Mouse (Mus musculus): ENCODE data around the gene Harbi1. TPM values are rescaled to one million over a fixed set of nuclear protein-coding genes. Genes with fewer than 3 reads are reported as not detected.
A peak's percentile ranks its signal among the peaks of the same experiment; 100 is the strongest.
"Not testable (repeated sequence)": the region's sequence is repeated elsewhere in the genome, so short reads cannot be mapped to it uniquely, and the experiment has no call there.

The Harbi1 gene
- polyA plus RNA-seq, 1 experiment from 2014 or later = 24.3 TPM

- Histone ChIP-seq H3K4me3 (no peak overlapping the region), H3K9me3 (no peaks in the 10 kb centered on the region), H3K27me3 (peaks cover 10% of the 10 kb centered on the region; the same call in 1 of the 2 replicates), H3K27ac (no peak overlapping the region), H3K4me2 (no peak overlapping the region), H3K9ac (no peak overlapping the region), H3K36me3 (peaks cover 22% of the 10 kb centered on the region), H3K4me1 (replicated peaks) (no peaks in the 10 kb centered on the region)
- ATAC-seq (ENCODE audit: low FRiP score) = no peak
These were observed 13.3 kb downstream of the Harbi1 start for GRCm38 (mm10) chr2:91723951-91724350.

GRCm38 (mm10) chr2:91724716-91725115 is 14.1 kb downstream of the Harbi1 start:
- ATAC-seq (ENCODE audit: low FRiP score) = no peak
- Histone ChIP-seq H3K4me1 (replicated peaks) (no peaks in the 10 kb centered on the region), H3K4me3 (no peak overlapping the region), H3K9me3 (no peaks in the 10 kb centered on the region), H3K27me3 (peaks cover 10% of the 10 kb centered on the region; the same call in 1 of the 2 replicates), H3K9ac (no peak overlapping the region), H3K27ac (no peak overlapping the region), H3K4me2 (no peak overlapping the region), H3K36me3 (peaks cover 17% of the 10 kb centered on the region)
- 76% methylated on average over 2 of the region's 2 CpGs for WGBS

DNA sequence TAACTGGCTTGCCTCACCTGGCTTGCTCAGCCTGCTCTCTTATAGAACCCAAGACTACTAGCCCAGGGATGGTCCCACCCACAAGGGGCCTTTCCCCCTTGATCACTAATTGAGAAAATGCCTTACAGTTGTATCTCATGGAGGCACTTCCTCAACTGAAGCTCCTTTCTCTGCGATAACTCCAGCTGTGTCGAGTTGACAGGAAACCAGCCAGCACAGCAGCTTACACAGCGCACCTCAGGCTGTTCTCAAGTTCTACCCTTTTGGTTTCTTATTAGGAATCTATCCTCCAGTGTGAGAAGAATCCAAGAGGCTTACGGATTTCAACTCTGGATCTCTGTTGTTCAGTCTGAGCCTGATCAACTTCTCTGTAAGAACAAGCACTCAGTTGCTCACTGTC is 14.8 kb downstream of the Harbi1 start:
- H3K4me1 ChIP-seq (replicated peaks); H3K4me3 ChIP-seq; H3K9ac ChIP-seq; H3K9me3 ChIP-seq; H3K4me2 ChIP-seq; ATAC-seq (ENCODE audit: low FRiP score); H3K27me3 ChIP-seq; H3K36me3 ChIP-seq; H3K27ac ChIP-seq: not testable (repeated sequence)
- WGBS = 53% methylated on average over 4 of the region's 4 CpGs

GRCm38 (mm10) chr2:91727011-91727410 is 16.4 kb downstream of the Harbi1 start:
- peaks cover 10% of the 10 kb centered on the region; the same call in 1 of the 2 replicates for H3K27me3 ChIP-seq
- no peak overlapping the region for H3K27ac ChIP-seq
- no peak overlapping the region for H3K4me3 ChIP-seq
- no peak overlapping the region for H3K9ac ChIP-seq
- no peak overlapping the region for H3K4me2 ChIP-seq
- H3K36me3 ChIP-seq = no peaks in the 10 kb centered on the region
- ATAC-seq (ENCODE audit: low FRiP score) = no peak
- WGBS = 87% methylated on average over 3 of the region's 3 CpGs
- H3K4me1 ChIP-seq (replicated peaks) = peaks cover 7% of the 10 kb centered on the region; the same call in 1 of the 2 replicates
- H3K9me3 ChIP-seq = no peaks in the 10 kb centered on the region

- 18% methylated on average over 4 of the region's 4 CpGs for WGBS
- peak overlapping the region; percentile 97; the same call in 1 of the 2 replicates for H3K9ac ChIP-seq
- peak overlapping the region; percentile 94; the same call in 1 of the 2 replicates for H3K27ac ChIP-seq
- H3K4me1 ChIP-seq (replicated peaks) = peaks cover 8% of the 10 kb centered on the region; the same call in 1 of the 2 replicates
- peak overlapping the region; percentile 100 for H3K4me3 ChIP-seq
- H3K4me2 ChIP-seq = peak overlapping the region; percentile 61
- no peaks in the 10 kb centered on the region; the same call in 1 of the 2 replicates for H3K36me3 ChIP-seq
- H3K27me3 ChIP-seq = peaks cover 10% of the 10 kb centered on the region; the same call in 1 of the 2 replicates
- no peaks in the 10 kb centered on the region for H3K9me3 ChIP-seq
- peak; percentile 26 for ATAC-seq (ENCODE audit: low FRiP score)
These were observed 18.9 kb downstream of the Harbi1 start for GRCm38 (mm10) chr2:91729571-91729970.

DNA sequence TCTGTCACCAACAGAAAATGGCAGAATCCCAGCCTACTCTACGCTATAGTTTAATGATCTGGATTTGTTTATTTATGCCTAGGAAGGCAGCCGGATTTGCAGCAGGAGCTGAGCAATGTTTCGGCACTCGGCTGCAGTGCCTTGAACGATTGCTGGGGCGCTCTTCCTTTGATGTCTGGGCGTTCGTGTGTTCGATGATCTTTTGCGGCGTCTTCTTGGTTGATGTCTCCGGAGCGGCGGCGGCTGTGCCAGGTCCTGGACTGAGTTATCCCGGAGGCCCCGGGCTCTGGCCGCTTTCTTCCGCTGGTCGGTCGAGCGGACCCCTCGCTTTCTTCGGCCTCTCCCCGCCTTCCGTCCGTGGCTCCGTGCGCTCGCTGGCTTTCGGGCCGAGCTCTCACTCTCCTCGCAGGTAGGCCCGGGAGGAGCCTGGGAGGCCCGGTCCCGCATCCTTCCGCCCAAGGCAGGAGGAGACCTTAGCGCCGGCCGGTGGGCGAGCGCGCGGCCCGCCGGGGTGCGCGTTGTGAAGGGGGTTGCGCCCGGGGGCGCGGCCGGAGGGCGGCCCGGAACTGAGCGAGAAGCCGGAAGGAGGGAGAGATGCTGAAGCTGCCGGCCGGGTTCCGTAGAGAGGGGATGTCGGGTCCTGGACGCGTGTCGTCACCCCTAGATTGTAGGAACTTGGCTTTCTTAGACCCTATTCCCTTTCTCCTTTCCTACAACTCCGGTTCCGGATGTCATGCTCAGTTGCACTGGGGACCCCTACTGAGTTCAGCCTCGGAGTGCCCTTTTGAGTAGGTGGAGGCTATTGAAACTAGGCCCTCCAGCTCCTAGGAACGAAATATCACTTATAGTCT is 19.5 kb downstream of the Harbi1 start, which contains the start of gene Ambra1:
TSS of gene Ambra1 (plus strand) at position 164 of the 851 bp plus-strand sequence.
- Histone ChIP-seq H3K4me1 (replicated peaks) (peaks cover 8% of the 10 kb centered on the region; the same call in 1 of the 2 replicates), H3K4me3 (peak within 1 kb of the TSS; percentile 100), H3K27ac (peak within 1 kb of the TSS; percentile 94), H3K36me3 (no peaks in the 10 kb centered on the region; the same call in 1 of the 2 replicates), H3K27me3 (peaks cover 10% of the 10 kb centered on the region; the same call in 1 of the 2 replicates), H3K9ac (peak within 1 kb of the TSS; percentile 97), H3K4me2 (peak within 1 kb of the TSS; percentile 61), H3K9me3 (no peaks in the 10 kb centered on the region)
- peak; percentile 91 for ATAC-seq (ENCODE audit: low FRiP score)
- WGBS = under 1% methylated on average over 68 of the region's 68 CpGs

DNA sequence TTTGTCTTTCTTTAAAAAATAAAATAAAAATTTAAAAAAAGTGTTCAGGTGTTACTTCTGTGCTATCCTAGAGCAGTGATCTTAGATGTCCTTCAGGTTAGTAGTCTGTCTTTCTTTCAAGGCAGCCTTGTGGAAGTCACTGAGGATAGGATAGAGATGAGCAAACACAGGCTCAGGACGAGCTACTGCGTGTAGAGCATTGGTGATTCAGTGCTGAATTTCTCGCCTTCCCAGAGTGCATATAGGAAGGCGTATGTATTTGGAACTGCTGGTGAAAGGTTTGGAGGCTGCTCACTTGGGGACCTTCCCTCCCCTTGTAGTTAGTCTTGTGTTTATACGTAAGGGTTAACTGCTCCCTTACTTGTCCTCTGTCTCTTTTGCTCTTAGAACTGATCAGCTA is 24.6 kb downstream of the Harbi1 start:
- Histone ChIP-seq H3K27ac (no peak overlapping the region), H3K9ac (no peak overlapping the region), H3K27me3 (no peaks in the 10 kb centered on the region), H3K9me3 (no peaks in the 10 kb centered on the region), H3K4me1 (replicated peaks) (peaks cover 8% of the 10 kb centered on the region; the same call in 1 of the 2 replicates), H3K36me3 (no peaks in the 10 kb centered on the region; the same call in 1 of the 2 replicates), H3K4me2 (no peak overlapping the region), H3K4me3 (no peak overlapping the region)
- WGBS = 97% methylated on average over 5 of the region's 5 CpGs
- no peak for ATAC-seq (ENCODE audit: low FRiP score)

GRCm38 (mm10) chr2:91739586-91739985 is 28.9 kb downstream of the Harbi1 start:
- Histone ChIP-seq H3K27ac (no peak overlapping the region), H3K4me3 (no peak overlapping the region), H3K9ac (no peak overlapping the region), H3K4me2 (no peak overlapping the region), H3K27me3 (no peaks in the 10 kb centered on the region), H3K36me3 (no peaks in the 10 kb centered on the region), H3K4me1 (replicated peaks) (no peaks in the 10 kb centered on the region; the same call in 1 of the 2 replicates), H3K9me3 (no peaks in the 10 kb centered on the region)
- no peak for ATAC-seq (ENCODE audit: low FRiP score)
- 97% methylated on average over 1 of the region's 1 CpGs for WGBS

- WGBS = 89% methylated on average over 5 of the region's 5 CpGs
- no peak for ATAC-seq (ENCODE audit: low FRiP score)
- H3K27me3 ChIP-seq = no peaks in the 10 kb centered on the region
These were observed 34.0 kb downstream of the Harbi1 start for GRCm38 (mm10) chr2:91744686-91745085.

DNA sequence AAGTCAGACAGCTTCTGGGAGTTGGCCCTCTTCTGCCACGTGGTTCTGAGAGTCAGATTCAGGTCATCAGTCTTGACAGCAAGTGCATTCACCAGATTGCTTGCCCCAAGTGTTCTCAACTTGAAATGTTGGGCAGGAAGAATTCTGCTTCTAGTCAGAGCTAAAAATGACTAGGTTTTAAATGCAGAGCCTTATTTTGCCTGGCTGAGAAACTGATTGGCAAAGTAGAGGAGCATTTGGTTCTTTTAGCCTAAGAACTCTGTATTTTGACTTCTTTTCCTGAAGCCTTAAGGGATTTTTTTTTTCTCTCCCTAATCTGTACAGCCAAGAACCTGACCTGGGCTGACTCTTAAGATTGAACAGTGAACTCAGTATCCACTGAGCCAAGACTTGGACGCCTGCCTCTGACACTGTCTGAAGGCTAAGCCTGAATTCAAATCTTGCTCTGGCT is 39.2 kb downstream of the Harbi1 start:
- no peak for ATAC-seq (ENCODE audit: low FRiP score)
- Histone ChIP-seq H3K4me1 (replicated peaks) (peaks cover 3% of the 10 kb centered on the region; the same call in 1 of the 2 replicates), H3K4me2 (no peak overlapping the region), H3K27me3 (no peaks in the 10 kb centered on the region), H3K4me3 (no peak overlapping the region), H3K9me3 (no peaks in the 10 kb centered on the region), H3K9ac (no peak overlapping the region), H3K36me3 (no peaks in the 10 kb centered on the region), H3K27ac (no peak overlapping the region)
- 75% methylated on average over 2 of the region's 2 CpGs for WGBS

More at GRCm38 (mm10) chr2:91744686-91745085, 34.0 kb downstream of the Harbi1 start:
- Histone ChIP-seq H3K9ac (no peak overlapping the region), H3K4me3 (no peak overlapping the region), H3K9me3 (no peaks in the 10 kb centered on the region), H3K4me2 (no peak overlapping the region), H3K27ac (no peak overlapping the region), H3K36me3 (no peaks in the 10 kb centered on the region), H3K4me1 (replicated peaks) (no peaks in the 10 kb centered on the region; the same call in 1 of the 2 replicates)
